Mouse (Mus musculus): ENCODE measurements at regions not wholly inside any gene's neighbourhood (a gene's known extent, or its start where the extent isn't known, plus 50 kb on each side); places are given as distances from the start of the nearest gene placed in this dataset.

- peak; percentile 1 for DNase-seq (ENCODE audit: extremely low read depth)
- in situ Hi-C loops (cut with MboI; ENCODE audit: low pct_ligation_motif_present, low pct_unique_long_range_greater_than_20kb, low sequenced_read_pairs), result no loop called here
- Histone ChIP-seq H3K27ac (ENCODE audit: insufficient read depth, low read depth) (no peak overlapping the region), H3K27me3 (replicated peaks) (no peaks in the 10 kb centered on the region), H3K36me3 (replicated peaks in 1 of 2; ENCODE audit: control insufficient read depth in 1 of 2, insufficient read depth in 1 of 2, low read length in 1 of 2) (no peaks in the 10 kb centered on the region), H3K4me1 (ENCODE audit: control insufficient read depth in 1 of 2, insufficient read depth in 2 of 2) (no peaks in the 10 kb centered on the region), H3K9ac (ENCODE audit: insufficient read depth, low read depth) (no peak overlapping the region), H3K4me3 (replicated peaks in 1 of 3; ENCODE audit: low read depth in 2 of 3, low read length in 2 of 3, poor library complexity in 1 of 3) (no peak overlapping the region), H3K79me2 (replicated peaks; ENCODE audit: control insufficient read depth, extremely low read depth, insufficient read depth, poor library complexity, severe bottlenecking) (no peaks in the 10 kb centered on the region), H3K9me3 (replicated peaks; ENCODE audit: low read length) (peaks cover 2% of the 10 kb centered on the region), H3K4me2 (ENCODE audit: insufficient read depth, low read depth, poor library complexity, severe bottlenecking) (no peak overlapping the region)
- dilution Hi-C loops (cut with MboI; ENCODE audit: extremely low pct_ligation_motif_present, extremely low pct_unique_long_range_greater_than_20kb, low sequenced_read_pairs), result no loop called here
- no peak for TF ChIP-seq CHD2 (IDR thresholded peaks at IDR 0.05; ENCODE audit: low read length)
- TF ChIP-seq CTCF (conservative IDR thresholded peaks at IDR 0.05 in 1 of 2, IDR thresholded peaks at IDR 0.05 in 1 of 2; ENCODE audit: low read depth in 2 of 2, low read length in 2 of 2), result peak in 1 of 2 experiments; percentile 48; a peak in 2 of 4 replicates
- TF ChIP-seq SMC3 (IDR thresholded peaks at IDR 0.05; ENCODE audit: low read depth, low read length), result peak; percentile 48
- TF ChIP-seq GABPA (IDR thresholded peaks at IDR 0.05; ENCODE audit: insufficient replicate concordance, low read depth, low read length), result no peak
- peak; percentile 48 for TF ChIP-seq RAD21 (IDR thresholded peaks at IDR 0.05; ENCODE audit: low read depth, low read length)
Observed at GRCm38 (mm10) chr17:93762349-93762748, 563.5 kb downstream of the Adcyap1 start.
